Mouse (Mus musculus): ENCODE data around the gene Ppp6c. TPM values are rescaled to one million over a fixed set of nuclear protein-coding genes. Genes with fewer than 3 reads are reported as not detected.

Ppp6c gene
- polyA plus RNA-seq, 1 experiment from 2014 or later = 49.4 TPM

- no peak overlapping the region for H3K4me2 ChIP-seq
- no peak overlapping the region for H3K4me3 ChIP-seq (ENCODE audit: low read depth, low read length)
- H3K27me3 ChIP-seq (ENCODE audit: control insufficient read depth, insufficient read depth, low read length) = no peaks in the 10 kb centered on the region
- no peaks in the 10 kb centered on the region for H3K36me3 ChIP-seq (ENCODE audit: control insufficient read depth, insufficient read depth, low read length)
- no peak overlapping the region for H3K9ac ChIP-seq (ENCODE audit: low read depth, low read length)
- WGBS (ENCODE audit: insufficient replicate concordance) = 93% methylated on average over 4 of the region's 4 CpGs
- H3K9me3 ChIP-seq (replicated peaks; ENCODE audit: control insufficient read depth, low read length) = no peaks in the 10 kb centered on the region
- no peak for ATAC-seq (replicated peaks; ENCODE audit: insufficient number of reproducible peaks, low FRiP score, low TSS enrichment)
- no peak overlapping the region for H3K27ac ChIP-seq (ENCODE audit: low read depth, low read length)
- peaks cover 3% of the 10 kb centered on the region; the same call in 1 of the 2 replicates for H3K4me1 ChIP-seq (ENCODE audit: control insufficient read depth, insufficient read depth, low read length)
These were observed 9.1 kb downstream of the Ppp6c start for GRCm38 (mm10) chr2:39217150-39217549.

GRCm38 (mm10) chr2:39210738-39211137, 15.5 kb downstream of the Ppp6c start:
- Histone ChIP-seq H3K36me3 (ENCODE audit: control insufficient read depth, insufficient read depth, low read length) (no peaks in the 10 kb centered on the region), H3K9ac (ENCODE audit: low read depth, low read length) (no peak overlapping the region), H3K27ac (ENCODE audit: low read depth, low read length) (no peak overlapping the region), H3K4me2 (no peak overlapping the region), H3K4me3 (ENCODE audit: low read depth, low read length) (no peak overlapping the region), H3K4me1 (ENCODE audit: control insufficient read depth, insufficient read depth, low read length) (peaks cover 3% of the 10 kb centered on the region; the same call in 1 of the 2 replicates), H3K9me3 (replicated peaks; ENCODE audit: control insufficient read depth, low read length) (no peaks in the 10 kb centered on the region), H3K27me3 (ENCODE audit: control insufficient read depth, insufficient read depth, low read length) (no peaks in the 10 kb centered on the region)
- ATAC-seq (replicated peaks; ENCODE audit: insufficient number of reproducible peaks, low FRiP score, low TSS enrichment) = no peak
- 86% methylated on average over 4 of the region's 4 CpGs for WGBS (ENCODE audit: insufficient replicate concordance)

DNA sequence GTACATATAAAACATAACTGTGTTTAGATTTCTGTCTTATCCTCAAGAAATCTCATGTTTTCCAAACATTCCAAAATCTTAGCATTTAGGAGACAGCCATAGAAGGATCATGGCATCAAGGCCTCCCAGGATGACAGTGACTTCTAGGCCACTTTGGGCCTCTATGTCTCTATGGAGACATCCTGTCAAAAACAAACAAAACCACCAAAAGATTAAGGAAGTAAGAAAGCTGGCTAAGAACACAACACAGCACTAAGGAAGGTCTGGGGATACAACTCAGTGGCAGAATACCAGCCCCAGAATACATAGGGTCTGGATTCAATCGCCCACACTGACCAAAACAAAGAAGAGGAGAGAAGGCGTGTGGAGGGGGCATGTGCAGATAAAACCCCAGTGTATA, 22.9 kb downstream of the Ppp6c start:
- Histone ChIP-seq H3K9me3 (replicated peaks; ENCODE audit: control insufficient read depth, low read length) (no peaks in the 10 kb centered on the region), H3K4me1 (ENCODE audit: control insufficient read depth, insufficient read depth, low read length) (no peaks in the 10 kb centered on the region), H3K27me3 (ENCODE audit: control insufficient read depth, insufficient read depth, low read length) (no peaks in the 10 kb centered on the region), H3K4me2 (no peak overlapping the region), H3K4me3 (ENCODE audit: low read depth, low read length) (no peak overlapping the region), H3K9ac (ENCODE audit: low read depth, low read length) (no peak overlapping the region), H3K36me3 (ENCODE audit: control insufficient read depth, insufficient read depth, low read length) (no peaks in the 10 kb centered on the region), H3K27ac (ENCODE audit: low read depth, low read length) (no peak overlapping the region)
- WGBS (ENCODE audit: insufficient replicate concordance) = 91% methylated on average over 2 of the region's 2 CpGs
- no peak for ATAC-seq (replicated peaks; ENCODE audit: insufficient number of reproducible peaks, low FRiP score, low TSS enrichment)

- Histone ChIP-seq H3K4me3 (ENCODE audit: low read depth, low read length) (no peak overlapping the region), H3K9me3 (replicated peaks; ENCODE audit: control insufficient read depth, low read length) (no peaks in the 10 kb centered on the region), H3K36me3 (ENCODE audit: control insufficient read depth, insufficient read depth, low read length) (no peaks in the 10 kb centered on the region), H3K4me1 (ENCODE audit: control insufficient read depth, insufficient read depth, low read length) (no peaks in the 10 kb centered on the region), H3K27ac (ENCODE audit: low read depth, low read length) (no peak overlapping the region), H3K27me3 (ENCODE audit: control insufficient read depth, insufficient read depth, low read length) (no peaks in the 10 kb centered on the region), H3K4me2 (no peak overlapping the region), H3K9ac (ENCODE audit: low read depth, low read length) (no peak overlapping the region)
- WGBS (ENCODE audit: insufficient replicate concordance) = 83% methylated on average over 2 of the region's 2 CpGs
- ATAC-seq (replicated peaks; ENCODE audit: insufficient number of reproducible peaks, low FRiP score, low TSS enrichment) = no peak
These were observed 31.4 kb downstream of the Ppp6c start for GRCm38 (mm10) chr2:39194809-39195208.

DNA sequence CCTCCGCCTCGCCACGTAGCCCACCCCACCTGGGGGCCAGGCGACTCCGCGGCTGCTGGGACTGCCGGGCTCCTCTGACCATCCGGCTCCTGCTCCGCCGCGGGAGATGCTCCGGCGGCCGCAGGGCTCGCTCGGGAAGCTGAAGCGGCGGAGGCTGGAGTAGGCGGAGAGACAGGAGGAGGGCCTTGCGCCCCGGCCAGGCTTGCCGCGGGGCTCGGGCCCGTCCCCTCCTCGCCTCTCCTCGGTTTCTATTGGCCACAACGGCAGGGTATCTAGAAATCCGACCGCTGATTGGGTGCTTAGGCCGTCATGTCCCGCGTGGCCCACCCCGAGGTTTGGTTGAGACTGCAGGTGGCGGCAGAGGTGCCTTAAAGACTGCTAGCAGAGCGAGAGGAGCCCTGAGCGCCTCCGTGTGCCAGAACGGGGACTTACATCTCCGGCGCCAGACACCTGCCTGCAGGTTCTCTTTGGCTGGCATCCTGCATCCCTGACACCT, 35.6 kb downstream of the Ppp6c start, which contains the start of gene Scai:
TSS of gene Scai (minus strand) at position 174 of the 496 bp plus-strand sequence.
- under 1% methylated on average over 41 of the region's 41 CpGs for WGBS (ENCODE audit: insufficient replicate concordance)
- H3K4me2 ChIP-seq = peak within 1 kb of the TSS; percentile 84
- H3K4me1 ChIP-seq (ENCODE audit: control insufficient read depth, insufficient read depth, low read length) = no peaks in the 10 kb centered on the region
- peak within 1 kb of the TSS; percentile 91 for H3K27ac ChIP-seq (ENCODE audit: low read depth, low read length)
- peak within 1 kb of the TSS; percentile 82 for H3K4me3 ChIP-seq (ENCODE audit: low read depth, low read length)
- peak within 1 kb of the TSS; percentile 81 for H3K9ac ChIP-seq (ENCODE audit: low read depth, low read length)
- ATAC-seq (replicated peaks; ENCODE audit: insufficient number of reproducible peaks, low FRiP score, low TSS enrichment) = peak; percentile 100
- H3K27me3 ChIP-seq (ENCODE audit: control insufficient read depth, insufficient read depth, low read length) = no peaks in the 10 kb centered on the region
- H3K9me3 ChIP-seq (replicated peaks; ENCODE audit: control insufficient read depth, low read length) = no peaks in the 10 kb centered on the region
- 0 out of 2 replicates have a peak, but pooled peaks cover 3% of the 10 kb centered on the region for H3K36me3 ChIP-seq (ENCODE audit: control insufficient read depth, insufficient read depth, low read length)

DNA sequence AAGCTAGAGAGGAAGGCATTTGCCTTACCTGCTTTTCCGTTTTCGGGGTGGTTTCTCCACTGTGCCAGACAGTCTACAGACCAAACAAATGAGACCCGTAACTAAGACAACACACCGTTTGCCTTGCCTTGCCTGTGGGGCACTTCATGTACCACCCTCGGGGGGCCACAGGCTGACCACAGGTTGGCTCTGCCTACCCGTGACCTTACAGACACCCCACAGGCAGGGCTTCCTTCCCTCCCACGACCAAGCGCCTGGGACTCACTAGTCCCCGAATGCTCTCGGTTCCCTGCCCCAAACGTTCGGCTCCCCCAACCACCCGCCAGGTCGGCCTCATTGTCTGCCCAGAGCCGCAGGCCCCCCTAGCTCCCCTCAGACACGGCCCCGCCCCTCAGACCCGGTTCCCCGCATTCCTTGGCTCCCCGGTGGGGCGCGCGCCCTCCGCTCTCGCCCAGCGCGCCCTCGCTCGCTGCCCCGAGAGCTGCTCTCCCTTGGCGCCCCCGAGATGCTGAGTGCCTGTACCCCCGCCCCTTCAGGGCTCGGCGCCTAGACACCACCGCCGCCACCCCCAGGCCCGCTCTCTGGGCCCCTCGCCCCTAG, 36.2 kb downstream of the Ppp6c start:
- ATAC-seq (replicated peaks; ENCODE audit: insufficient number of reproducible peaks, low FRiP score, low TSS enrichment) = peak; percentile 76
- WGBS (ENCODE audit: insufficient replicate concordance) = under 1% methylated on average over 39 of the region's 39 CpGs
- H3K4me1 ChIP-seq (ENCODE audit: control insufficient read depth, insufficient read depth, low read length) = no peaks in the 10 kb centered on the region

DNA sequence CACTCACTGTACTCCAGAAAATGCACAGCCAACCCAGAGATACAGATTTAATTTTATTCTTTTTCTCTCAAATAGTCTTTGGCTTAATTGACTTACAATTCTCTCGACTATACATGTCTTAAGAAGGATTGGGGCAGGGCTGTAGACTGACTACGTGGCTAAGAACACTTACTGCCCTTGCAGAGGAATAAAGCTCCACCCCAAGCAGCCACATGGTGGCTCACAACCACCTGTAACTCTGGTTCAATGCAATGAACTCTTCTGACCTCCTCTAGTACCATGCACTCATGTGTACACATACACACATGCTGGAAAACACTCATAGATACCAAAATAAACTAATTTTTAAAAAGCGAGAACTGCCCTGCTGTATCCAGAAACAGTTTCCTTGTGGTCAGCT, 40.3 kb downstream of the Ppp6c start:
- Histone ChIP-seq H3K4me1 (ENCODE audit: control insufficient read depth, insufficient read depth, low read length) (no peaks in the 10 kb centered on the region), H3K27ac (ENCODE audit: low read depth, low read length) (no peak overlapping the region), H3K36me3 (ENCODE audit: control insufficient read depth, insufficient read depth, low read length) (0 out of 2 replicates have a peak, but pooled peaks cover 3% of the 10 kb centered on the region), H3K4me2 (no peak overlapping the region), H3K27me3 (ENCODE audit: control insufficient read depth, insufficient read depth, low read length) (no peaks in the 10 kb centered on the region), H3K9me3 (replicated peaks; ENCODE audit: control insufficient read depth, low read length) (no peaks in the 10 kb centered on the region), H3K9ac (ENCODE audit: low read depth, low read length) (no peak overlapping the region), H3K4me3 (ENCODE audit: low read depth, low read length) (no peak overlapping the region)
- ATAC-seq (replicated peaks; ENCODE audit: insufficient number of reproducible peaks, low FRiP score, low TSS enrichment) = no peak
- WGBS (ENCODE audit: insufficient replicate concordance) = 68% methylated on average over 3 of the region's 3 CpGs

More for the DNA sequence above, 36.2 kb downstream of the Ppp6c start:
- H3K9ac ChIP-seq (ENCODE audit: low read depth, low read length) = peak overlapping the region; percentile 81
- H3K9me3 ChIP-seq (replicated peaks; ENCODE audit: control insufficient read depth, low read length) = no peaks in the 10 kb centered on the region
- H3K4me2 ChIP-seq = peak overlapping the region; percentile 84
- peak overlapping the region; percentile 82 for H3K4me3 ChIP-seq (ENCODE audit: low read depth, low read length)
- no peaks in the 10 kb centered on the region for H3K27me3 ChIP-seq (ENCODE audit: control insufficient read depth, insufficient read depth, low read length)
- H3K27ac ChIP-seq (ENCODE audit: low read depth, low read length) = peak overlapping the region; percentile 91
- H3K36me3 ChIP-seq (ENCODE audit: control insufficient read depth, insufficient read depth, low read length) = 0 out of 2 replicates have a peak, but pooled peaks cover 3% of the 10 kb centered on the region

GRCm38 (mm10) chr2:39183587-39183986, 42.7 kb downstream of the Ppp6c start:
- H3K36me3 ChIP-seq (ENCODE audit: control insufficient read depth, insufficient read depth, low read length) = 0 out of 2 replicates have a peak, but pooled peaks cover 3% of the 10 kb centered on the region
- no peak overlapping the region for H3K27ac ChIP-seq (ENCODE audit: low read depth, low read length)
- no peak overlapping the region for H3K4me2 ChIP-seq
- H3K4me1 ChIP-seq (ENCODE audit: control insufficient read depth, insufficient read depth, low read length) = no peaks in the 10 kb centered on the region
- no peak for ATAC-seq (replicated peaks; ENCODE audit: insufficient number of reproducible peaks, low FRiP score, low TSS enrichment)
- no peak overlapping the region for H3K9ac ChIP-seq (ENCODE audit: low read depth, low read length)
- no peaks in the 10 kb centered on the region for H3K27me3 ChIP-seq (ENCODE audit: control insufficient read depth, insufficient read depth, low read length)
- no peak overlapping the region for H3K4me3 ChIP-seq (ENCODE audit: low read depth, low read length)
- H3K9me3 ChIP-seq (replicated peaks; ENCODE audit: control insufficient read depth, low read length) = no peaks in the 10 kb centered on the region
- WGBS (ENCODE audit: insufficient replicate concordance) = 83% methylated on average over 2 of the region's 2 CpGs

DNA sequence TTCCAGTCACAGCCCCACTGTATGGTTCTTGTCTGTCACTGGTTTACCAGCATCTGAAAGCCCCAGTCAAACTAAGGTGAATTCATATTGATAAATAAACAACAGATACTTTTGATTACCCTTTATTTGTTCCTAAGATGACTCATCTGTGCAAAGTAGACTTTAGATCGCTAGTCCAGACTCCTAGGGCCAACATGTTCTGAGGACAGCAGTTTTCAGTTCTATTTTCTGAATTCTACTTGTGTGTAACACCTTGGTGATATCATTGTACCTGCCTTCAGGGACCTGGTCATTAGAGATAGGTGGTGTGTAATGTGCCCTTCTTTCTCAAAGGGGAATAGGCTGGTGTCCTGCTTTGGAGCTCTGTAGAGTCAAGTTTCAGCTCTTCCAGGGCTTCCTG, 65.3 kb downstream of the Ppp6c start:
- H3K4me1 ChIP-seq (ENCODE audit: control insufficient read depth, insufficient read depth, low read length) = no peaks in the 10 kb centered on the region
- no peak overlapping the region for H3K4me2 ChIP-seq
- no peak overlapping the region for H3K27ac ChIP-seq (ENCODE audit: low read depth, low read length)
- H3K4me3 ChIP-seq (ENCODE audit: low read depth, low read length) = no peak overlapping the region
- H3K27me3 ChIP-seq (ENCODE audit: control insufficient read depth, insufficient read depth, low read length) = no peaks in the 10 kb centered on the region
- H3K9ac ChIP-seq (ENCODE audit: low read depth, low read length) = no peak overlapping the region
- WGBS (ENCODE audit: insufficient replicate concordance) = 85% methylated on average over 1 of the region's 1 CpGs
- H3K36me3 ChIP-seq (ENCODE audit: control insufficient read depth, insufficient read depth, low read length) = no peaks in the 10 kb centered on the region
- no peaks in the 10 kb centered on the region for H3K9me3 ChIP-seq (replicated peaks; ENCODE audit: control insufficient read depth, low read length)
- no peak for ATAC-seq (replicated peaks; ENCODE audit: insufficient number of reproducible peaks, low FRiP score, low TSS enrichment)
